Mouse (Mus musculus): ENCODE measurements at regions not wholly inside any gene's neighbourhood (a gene's known extent, or its start where the extent isn't known, plus 50 kb on each side); places are given as distances from the start of the nearest gene placed in this dataset.

DNA sequence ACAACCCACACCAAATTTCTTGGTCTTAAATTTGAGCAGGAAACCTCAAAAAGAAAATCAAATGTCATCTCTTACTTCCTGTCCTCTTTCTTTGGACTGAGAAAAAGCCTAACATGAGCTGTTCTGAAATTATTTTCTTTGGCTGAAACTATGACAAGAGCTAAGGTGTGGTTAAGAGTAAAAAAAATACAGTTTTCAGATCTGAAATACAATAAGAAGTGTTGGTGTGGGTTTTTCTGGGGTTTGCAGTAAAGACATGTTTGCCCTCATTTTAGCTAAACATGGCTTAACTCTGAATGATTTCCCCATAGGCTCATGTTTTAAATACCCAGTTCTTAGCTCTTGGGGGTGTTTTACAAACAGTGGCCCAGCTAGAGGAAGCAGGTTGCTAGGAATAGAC, 451.8 kb upstream of the Klf4 start:
- no peak overlapping the region for H3K4me2 ChIP-seq (ENCODE audit: low read depth, severe bottlenecking)
- H3K36me3 ChIP-seq (ENCODE audit: control insufficient read depth, insufficient read depth, low read length): no peaks in the 10 kb centered on the region
- H3K9me3 ChIP-seq (ENCODE audit: control insufficient read depth, low read length): no peaks in the 10 kb centered on the region
- H3K9ac ChIP-seq (ENCODE audit: low read length): no peak overlapping the region
- no peaks in the 10 kb centered on the region for H3K27me3 ChIP-seq (ENCODE audit: control insufficient read depth, insufficient read depth, low read length)
- H3K4me3 ChIP-seq (ENCODE audit: low read depth, low read length): no peak overlapping the region
- DNase-seq (ENCODE audit: low spot score) (no peak), ATAC-seq (ENCODE audit: insufficient number of reproducible peaks, low FRiP score, low TSS enrichment, low read depth) (no peak)
- no peaks in the 10 kb centered on the region for H3K4me1 ChIP-seq (ENCODE audit: control insufficient read depth, insufficient read depth, low read length)
- H3K27ac ChIP-seq (replicated peaks; ENCODE audit: low read depth, low read length): no peak overlapping the region

DNA sequence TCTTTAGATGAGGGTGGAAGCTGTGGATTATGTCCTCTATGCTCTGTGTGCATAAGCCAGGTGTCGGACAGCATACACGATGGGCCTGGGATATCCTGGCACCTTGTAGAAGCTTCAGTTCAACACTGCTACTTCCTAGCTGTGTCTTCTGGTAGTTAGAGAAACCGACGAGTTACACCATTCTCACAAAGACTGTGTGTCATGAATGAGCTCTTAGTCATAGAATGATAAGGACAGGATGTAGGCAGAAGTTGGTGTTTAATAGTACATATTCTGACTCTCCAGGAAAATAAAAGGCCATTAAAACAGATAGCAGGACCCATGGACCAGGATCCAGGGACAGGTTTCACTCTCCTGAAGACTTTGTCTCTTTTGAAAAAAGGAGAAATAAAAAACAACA, 446.3 kb upstream of the Klf4 start:
- Histone ChIP-seq H3K27me3 (ENCODE audit: control insufficient read depth, insufficient read depth, low read length) (no peaks in the 10 kb centered on the region), H3K9me3 (ENCODE audit: control insufficient read depth, low read length) (no peaks in the 10 kb centered on the region), H3K36me3 (ENCODE audit: control insufficient read depth, insufficient read depth, low read length) (no peaks in the 10 kb centered on the region), H3K9ac (ENCODE audit: low read length) (no peak overlapping the region), H3K4me2 (ENCODE audit: low read depth, severe bottlenecking) (no peak overlapping the region), H3K27ac (replicated peaks; ENCODE audit: low read depth, low read length) (no peak overlapping the region), H3K4me1 (ENCODE audit: control insufficient read depth, insufficient read depth, low read length) (no peaks in the 10 kb centered on the region), H3K4me3 (ENCODE audit: low read depth, low read length) (no peak overlapping the region)
- WGBS: 89% methylated on average over 4 of the region's 4 CpGs
- DNase-seq (ENCODE audit: low spot score) (no peak), ATAC-seq (ENCODE audit: insufficient number of reproducible peaks, low FRiP score, low TSS enrichment, low read depth) (no peak)

DNA sequence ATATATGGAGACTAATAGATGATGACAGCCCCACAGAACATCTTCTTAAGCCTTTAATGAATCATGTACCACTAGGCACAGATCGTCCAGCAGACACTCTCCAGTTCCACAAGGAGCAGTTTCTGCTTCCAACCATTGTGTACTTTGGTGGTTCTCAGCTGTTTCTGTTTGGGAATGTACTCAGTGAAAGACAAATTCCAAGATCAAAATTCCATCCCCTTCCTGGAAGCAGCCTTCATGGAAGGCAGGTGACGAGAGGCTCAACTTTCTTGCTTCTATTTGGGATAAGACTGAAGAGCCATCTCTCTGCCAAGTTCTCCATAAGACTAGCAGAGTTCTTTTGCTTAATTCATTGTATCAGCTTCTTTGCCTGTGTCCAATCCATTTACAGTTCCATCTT, 444.0 kb upstream of the Klf4 start:
- H3K27me3 ChIP-seq (ENCODE audit: control insufficient read depth, insufficient read depth, low read length): no peaks in the 10 kb centered on the region
- no peak overlapping the region for H3K27ac ChIP-seq (replicated peaks; ENCODE audit: low read depth, low read length)
- WGBS: 79% methylated on average over 2 of the region's 2 CpGs
- no peak overlapping the region for H3K9ac ChIP-seq (ENCODE audit: low read length)
- no peak overlapping the region for H3K4me2 ChIP-seq (ENCODE audit: low read depth, severe bottlenecking)
- H3K36me3 ChIP-seq (ENCODE audit: control insufficient read depth, insufficient read depth, low read length): no peaks in the 10 kb centered on the region
- ATAC-seq (ENCODE audit: insufficient number of reproducible peaks, low FRiP score, low TSS enrichment, low read depth) (no peak), DNase-seq (ENCODE audit: low spot score) (no peak)
- no peaks in the 10 kb centered on the region for H3K4me1 ChIP-seq (ENCODE audit: control insufficient read depth, insufficient read depth, low read length)
- H3K9me3 ChIP-seq (ENCODE audit: control insufficient read depth, low read length): no peaks in the 10 kb centered on the region
- no peak overlapping the region for H3K4me3 ChIP-seq (ENCODE audit: low read depth, low read length)

DNA sequence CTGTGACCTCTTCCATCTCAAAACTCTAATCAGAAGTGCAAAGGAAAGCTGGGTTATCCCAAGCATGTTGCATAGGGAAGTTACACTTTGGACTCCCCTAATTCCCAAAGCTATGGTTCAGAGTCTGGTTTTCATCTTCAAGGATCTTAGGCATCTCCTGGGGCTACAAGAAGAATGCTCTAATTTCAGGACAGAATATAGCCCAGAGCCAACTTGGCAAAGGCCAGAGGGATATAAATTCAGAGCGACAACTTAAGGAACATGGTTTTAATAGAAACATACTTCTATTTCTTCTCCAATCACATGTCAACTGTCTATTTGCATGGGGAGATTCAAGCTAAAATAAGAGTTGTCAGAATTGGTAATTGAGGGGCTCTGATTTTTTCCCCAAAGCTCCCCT, 441.4 kb upstream of the Klf4 start:
- H3K9ac ChIP-seq (ENCODE audit: low read length): no peak overlapping the region
- ATAC-seq (ENCODE audit: insufficient number of reproducible peaks, low FRiP score, low TSS enrichment, low read depth): no peak
- no peak overlapping the region for H3K4me2 ChIP-seq (ENCODE audit: low read depth, severe bottlenecking)

DNA sequence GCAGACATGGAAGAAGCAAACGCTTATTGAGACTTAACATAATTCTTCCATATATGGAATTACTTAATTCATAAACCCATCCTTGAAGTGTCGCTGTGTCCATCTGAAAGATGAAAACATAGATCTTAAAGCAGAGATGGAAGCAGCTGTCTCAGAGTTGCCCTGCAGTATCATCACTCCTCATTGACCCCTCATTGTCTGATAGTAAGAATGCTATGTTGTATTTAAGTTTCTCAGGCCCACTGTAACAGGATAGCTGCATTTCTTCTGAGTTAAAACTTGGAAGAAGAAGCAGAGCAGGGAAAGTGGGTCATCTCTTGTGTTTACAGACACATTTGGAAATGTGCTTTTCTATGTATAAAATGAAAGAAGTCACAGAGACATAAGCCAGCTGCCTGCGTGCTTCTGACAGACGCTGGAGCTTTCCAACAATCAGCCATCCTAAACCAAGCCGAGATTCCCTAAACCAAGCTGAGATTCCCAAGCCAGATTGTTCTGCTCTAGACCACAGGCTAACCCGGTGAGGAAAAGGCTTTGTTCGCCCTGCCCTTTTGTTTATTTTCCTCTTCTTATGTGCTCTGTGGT, 440.1 kb upstream of the Klf4 start:
- H3K27me3 ChIP-seq (ENCODE audit: control insufficient read depth, insufficient read depth, low read length): no peaks in the 10 kb centered on the region
- no peak overlapping the region for H3K9ac ChIP-seq (ENCODE audit: low read length)
- H3K4me2 ChIP-seq (ENCODE audit: low read depth, severe bottlenecking): no peak overlapping the region
- DNase-seq (ENCODE audit: low spot score) (no peak), ATAC-seq (ENCODE audit: insufficient number of reproducible peaks, low FRiP score, low TSS enrichment, low read depth) (no peak)
- no peaks in the 10 kb centered on the region for H3K9me3 ChIP-seq (ENCODE audit: control insufficient read depth, low read length)
- no peak overlapping the region for H3K4me3 ChIP-seq (ENCODE audit: low read depth, low read length)
- no peaks in the 10 kb centered on the region for H3K4me1 ChIP-seq (ENCODE audit: control insufficient read depth, insufficient read depth, low read length)
- WGBS: 88% methylated on average over 7 of the region's 7 CpGs
- no peak overlapping the region for H3K27ac ChIP-seq (replicated peaks; ENCODE audit: low read depth, low read length)
- no peaks in the 10 kb centered on the region for H3K36me3 ChIP-seq (ENCODE audit: control insufficient read depth, insufficient read depth, low read length)

More for the DNA sequence above, 441.4 kb upstream of the Klf4 start:
- Histone ChIP-seq H3K4me1 (ENCODE audit: control insufficient read depth, insufficient read depth, low read length) (no peaks in the 10 kb centered on the region), H3K27me3 (ENCODE audit: control insufficient read depth, insufficient read depth, low read length) (no peaks in the 10 kb centered on the region), H3K9me3 (ENCODE audit: control insufficient read depth, low read length) (no peaks in the 10 kb centered on the region), H3K27ac (replicated peaks; ENCODE audit: low read depth, low read length) (no peak overlapping the region), H3K36me3 (ENCODE audit: control insufficient read depth, insufficient read depth, low read length) (no peaks in the 10 kb centered on the region), H3K4me3 (ENCODE audit: low read depth, low read length) (no peak overlapping the region)
- WGBS: 93% methylated on average over 1 of the region's 1 CpGs
- no peak for DNase-seq (ENCODE audit: low spot score)

DNA sequence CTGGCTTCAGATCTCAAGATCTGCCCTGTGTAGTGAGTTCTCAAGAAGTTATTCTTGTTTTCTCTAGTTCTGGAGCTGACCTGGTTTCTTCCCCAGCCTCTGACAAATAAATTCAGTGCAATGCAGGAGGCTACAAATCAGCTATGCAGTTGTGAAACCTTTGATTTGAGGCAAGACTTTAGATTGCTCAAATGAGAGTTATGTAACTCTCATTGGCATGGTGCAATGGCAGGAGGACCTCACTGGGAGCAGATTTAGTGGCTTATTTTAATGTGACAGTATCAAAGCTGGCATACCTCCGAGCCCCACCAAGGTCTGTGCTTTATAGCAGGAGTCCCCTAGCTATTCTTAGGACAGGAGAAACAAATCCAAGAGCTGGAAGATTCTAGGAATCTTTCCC, 427.8 kb upstream of the Klf4 start:
- H3K27ac ChIP-seq (replicated peaks; ENCODE audit: low read depth, low read length): no peak overlapping the region

DNA sequence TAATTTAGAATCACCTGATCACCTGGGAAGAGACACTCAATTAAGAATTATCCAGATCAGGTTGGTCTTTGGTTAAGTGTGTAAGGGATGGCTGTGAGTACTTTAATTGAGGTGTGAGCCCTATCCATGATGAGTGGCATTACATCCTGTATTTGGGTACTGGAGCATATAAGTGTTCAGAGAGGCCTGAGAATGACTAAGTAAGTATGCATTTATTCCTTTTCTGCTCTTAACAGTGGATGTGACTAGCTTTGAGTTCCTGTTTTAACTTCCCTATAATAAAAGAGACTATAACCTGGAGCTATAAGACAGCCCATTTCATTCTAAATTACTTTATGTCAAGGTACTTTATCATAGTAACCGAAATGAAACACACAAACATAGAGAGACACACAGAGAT, 421.4 kb upstream of the Klf4 start:
- H3K4me3 ChIP-seq (ENCODE audit: low read depth, low read length): no peak overlapping the region
- ATAC-seq (ENCODE audit: insufficient number of reproducible peaks, low FRiP score, low TSS enrichment, low read depth) (no peak), DNase-seq (ENCODE audit: low spot score) (no peak)
- no peak overlapping the region for H3K27ac ChIP-seq (replicated peaks; ENCODE audit: low read depth, low read length)
- no peaks in the 10 kb centered on the region for H3K27me3 ChIP-seq (ENCODE audit: control insufficient read depth, insufficient read depth, low read length)
- no peaks in the 10 kb centered on the region for H3K4me1 ChIP-seq (ENCODE audit: control insufficient read depth, insufficient read depth, low read length)
- no peaks in the 10 kb centered on the region for H3K36me3 ChIP-seq (ENCODE audit: control insufficient read depth, insufficient read depth, low read length)
- 91% methylated on average over 1 of the region's 1 CpGs for WGBS
- no peak overlapping the region for H3K4me2 ChIP-seq (ENCODE audit: low read depth, severe bottlenecking)
- no peaks in the 10 kb centered on the region for H3K9me3 ChIP-seq (ENCODE audit: control insufficient read depth, low read length)
- no peak overlapping the region for H3K9ac ChIP-seq (ENCODE audit: low read length)

More for the DNA sequence above, 427.8 kb upstream of the Klf4 start:
- 84% methylated on average over 1 of the region's 1 CpGs for WGBS
- no peak overlapping the region for H3K9ac ChIP-seq (ENCODE audit: low read length)
- H3K27me3 ChIP-seq (ENCODE audit: control insufficient read depth, insufficient read depth, low read length): no peaks in the 10 kb centered on the region
- no peaks in the 10 kb centered on the region for H3K4me1 ChIP-seq (ENCODE audit: control insufficient read depth, insufficient read depth, low read length)
- no peaks in the 10 kb centered on the region for H3K36me3 ChIP-seq (ENCODE audit: control insufficient read depth, insufficient read depth, low read length)
- ATAC-seq (ENCODE audit: insufficient number of reproducible peaks, low FRiP score, low TSS enrichment, low read depth): no peak
- no peak for DNase-seq (ENCODE audit: low spot score)
- H3K4me3 ChIP-seq (ENCODE audit: low read depth, low read length): no peak overlapping the region
- H3K9me3 ChIP-seq (ENCODE audit: control insufficient read depth, low read length): no peaks in the 10 kb centered on the region
- no peak overlapping the region for H3K4me2 ChIP-seq (ENCODE audit: low read depth, severe bottlenecking)

DNA sequence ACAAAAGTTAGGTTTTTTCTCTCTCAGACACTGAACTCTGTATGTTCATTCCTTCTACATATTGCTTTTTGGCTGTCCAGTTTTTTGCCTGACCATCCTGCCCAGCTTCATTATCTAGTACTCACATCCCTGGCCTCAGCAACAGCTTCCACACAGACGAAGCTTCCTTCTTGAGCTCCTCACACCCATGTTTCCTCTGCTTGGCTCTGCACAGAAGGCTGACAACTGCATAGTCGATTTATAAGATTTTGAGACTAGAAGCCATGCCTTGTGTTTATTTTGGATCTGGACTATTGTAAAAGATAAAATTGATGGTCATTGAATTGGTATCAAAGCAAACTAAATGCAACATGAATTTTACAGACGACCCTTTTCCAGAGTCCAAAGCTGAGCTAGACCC, 420.0 kb upstream of the Klf4 start:
- 87% methylated on average over 3 of the region's 3 CpGs for WGBS
- Histone ChIP-seq H3K27me3 (ENCODE audit: control insufficient read depth, insufficient read depth, low read length) (no peaks in the 10 kb centered on the region), H3K4me2 (ENCODE audit: low read depth, severe bottlenecking) (no peak overlapping the region), H3K4me3 (ENCODE audit: low read depth, low read length) (no peak overlapping the region), H3K9me3 (ENCODE audit: control insufficient read depth, low read length) (no peaks in the 10 kb centered on the region), H3K27ac (replicated peaks; ENCODE audit: low read depth, low read length) (no peak overlapping the region), H3K36me3 (ENCODE audit: control insufficient read depth, insufficient read depth, low read length) (no peaks in the 10 kb centered on the region), H3K4me1 (ENCODE audit: control insufficient read depth, insufficient read depth, low read length) (no peaks in the 10 kb centered on the region), H3K9ac (ENCODE audit: low read length) (no peak overlapping the region)
- ATAC-seq (ENCODE audit: insufficient number of reproducible peaks, low FRiP score, low TSS enrichment, low read depth): no peak
- DNase-seq (ENCODE audit: low spot score): no peak

DNA sequence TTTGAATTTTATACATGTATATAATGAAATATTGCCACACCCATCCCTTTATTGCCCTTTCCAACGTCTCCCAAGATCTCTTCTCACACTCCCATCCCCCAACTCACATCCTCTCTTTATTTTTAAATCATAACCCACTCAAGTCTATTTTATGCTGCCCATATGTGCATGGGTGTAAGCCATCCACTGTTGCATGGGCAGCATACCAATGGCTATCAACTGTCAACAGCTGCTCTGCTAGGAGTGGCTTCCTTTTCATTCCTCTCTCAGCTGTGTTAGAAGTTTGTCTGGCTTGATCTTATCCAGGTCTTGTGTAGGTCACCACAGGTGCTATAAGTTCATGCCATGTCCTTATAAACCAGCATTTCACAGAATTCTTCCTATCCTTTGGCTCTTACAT, 409.2 kb upstream of the Klf4 start:
- ATAC-seq (ENCODE audit: insufficient number of reproducible peaks, low FRiP score, low TSS enrichment, low read depth) (no peak), DNase-seq (ENCODE audit: low spot score) (no peak)
- H3K9ac ChIP-seq (ENCODE audit: low read length): no peak overlapping the region
- no peak overlapping the region for H3K27ac ChIP-seq (replicated peaks; ENCODE audit: low read depth, low read length)
- no peaks in the 10 kb centered on the region for H3K9me3 ChIP-seq (ENCODE audit: control insufficient read depth, low read length)
- H3K36me3 ChIP-seq (ENCODE audit: control insufficient read depth, insufficient read depth, low read length): no peaks in the 10 kb centered on the region
- 58% methylated on average over 1 of the region's 1 CpGs for WGBS
- no peaks in the 10 kb centered on the region for H3K4me1 ChIP-seq (ENCODE audit: control insufficient read depth, insufficient read depth, low read length)
- H3K4me2 ChIP-seq (ENCODE audit: low read depth, severe bottlenecking): no peak overlapping the region
- H3K4me3 ChIP-seq (ENCODE audit: low read depth, low read length): no peak overlapping the region
- no peaks in the 10 kb centered on the region for H3K27me3 ChIP-seq (ENCODE audit: control insufficient read depth, insufficient read depth, low read length)

All from limb, embryonic 11.5 days (tissue).